Mouse (Mus musculus): ENCODE measurements around the gene Kdm8.

GRCm38 (mm10) chr7:125489636-125490035 is 45.2 kb downstream of the Kdm8 start:
- TF ChIP-seq POLR2A (IDR thresholded peaks at IDR 0.05; ENCODE audit: extremely low read depth, insufficient read depth, low read length): no peak
- no peak for TF ChIP-seq CTCF (IDR thresholded peaks at IDR 0.05; ENCODE audit: extremely low read depth, insufficient read depth, low read length)

Data from cortical plate, adult 2 months (tissue).